Mouse (Mus musculus): ENCODE measurements at regions not wholly inside any gene's neighbourhood (a gene's known extent, or its start where the extent isn't known, plus 50 kb on each side); places are given as distances from the start of the nearest gene placed in this dataset.

GRCm38 (mm10) chr14:58175651-58176363, 105.5 kb downstream of the Fgf9 start:
- H3K27ac ChIP-seq (replicated peaks in 1 of 2; ENCODE audit: control insufficient read depth in 1 of 2, insufficient read depth in 1 of 2, low read depth in 2 of 2, low read length in 2 of 2), result no peak overlapping the region
- 69% methylated on average over 5 of the region's 5 CpGs for WGBS
- H3K9me3 ChIP-seq (ENCODE audit: control insufficient read depth, low read length), result no peaks in the 10 kb centered on the region
- no peak overlapping the region for H3K9ac ChIP-seq (ENCODE audit: low read length)
- no peaks in the 10 kb centered on the region for H3K27me3 ChIP-seq (ENCODE audit: control insufficient read depth, insufficient read depth, low read length)
- ATAC-seq (ENCODE audit: insufficient number of reproducible peaks, insufficient read depth, low FRiP score, low read depth), result no peak
- H3K4me1 ChIP-seq (ENCODE audit: control insufficient read depth in 2 of 2, insufficient read depth in 2 of 2, low read length in 2 of 2), result peaks cover 4 to 6% of the 10 kb centered on the region in 2 experiments; a peak in 2 of 4 replicates
- no peak overlapping the region for H3K4me3 ChIP-seq (ENCODE audit: control insufficient read depth in 1 of 2, insufficient read depth in 1 of 2, low read depth in 1 of 2, low read length in 2 of 2)
- H3K36me3 ChIP-seq (ENCODE audit: control insufficient read depth, insufficient read depth, low read length), result no peaks in the 10 kb centered on the region
- no peak overlapping the region for H3K4me2 ChIP-seq (ENCODE audit: low read length)

DNA sequence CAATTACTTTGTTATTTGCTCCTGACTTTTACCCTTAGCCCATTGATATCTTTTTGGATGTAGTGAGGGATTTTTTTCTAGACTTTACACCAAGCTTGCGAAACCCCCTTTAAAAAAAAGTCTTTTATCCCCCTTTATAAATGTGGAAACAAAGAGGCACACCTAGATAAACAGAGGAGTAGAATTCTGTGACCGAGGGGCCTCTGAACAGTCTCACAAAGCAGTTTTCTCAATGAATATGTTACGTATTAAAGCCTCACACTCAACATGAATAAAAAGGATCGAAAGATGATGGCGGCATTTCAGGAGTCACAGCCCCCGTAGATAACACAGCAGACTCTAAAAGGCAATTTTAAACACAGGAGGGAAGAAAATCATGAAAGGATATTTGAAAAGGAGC, 104.2 kb downstream of the Fgf9 start:
- no peak overlapping the region for H3K4me3 ChIP-seq (ENCODE audit: control insufficient read depth in 1 of 2, insufficient read depth in 1 of 2, low read depth in 1 of 2, low read length in 2 of 2)
- H3K27me3 ChIP-seq (ENCODE audit: control insufficient read depth, insufficient read depth, low read length), result no peaks in the 10 kb centered on the region
- H3K9ac ChIP-seq (ENCODE audit: low read length), result no peak overlapping the region
- H3K4me2 ChIP-seq (ENCODE audit: low read length), result no peak overlapping the region
- WGBS, result 84% methylated on average over 6 of the region's 6 CpGs
- peaks cover 4 to 6% of the 10 kb centered on the region in 2 experiments; a peak in 2 of 4 replicates for H3K4me1 ChIP-seq (ENCODE audit: control insufficient read depth in 2 of 2, insufficient read depth in 2 of 2, low read length in 2 of 2)
- H3K36me3 ChIP-seq (ENCODE audit: control insufficient read depth, insufficient read depth, low read length), result no peaks in the 10 kb centered on the region
- no peak overlapping the region for H3K27ac ChIP-seq (replicated peaks in 1 of 2; ENCODE audit: control insufficient read depth in 1 of 2, insufficient read depth in 1 of 2, low read depth in 2 of 2, low read length in 2 of 2)
- no peaks in the 10 kb centered on the region for H3K9me3 ChIP-seq (ENCODE audit: control insufficient read depth, low read length)
- ATAC-seq (ENCODE audit: insufficient number of reproducible peaks, insufficient read depth, low FRiP score, low read depth), result no peak

DNA sequence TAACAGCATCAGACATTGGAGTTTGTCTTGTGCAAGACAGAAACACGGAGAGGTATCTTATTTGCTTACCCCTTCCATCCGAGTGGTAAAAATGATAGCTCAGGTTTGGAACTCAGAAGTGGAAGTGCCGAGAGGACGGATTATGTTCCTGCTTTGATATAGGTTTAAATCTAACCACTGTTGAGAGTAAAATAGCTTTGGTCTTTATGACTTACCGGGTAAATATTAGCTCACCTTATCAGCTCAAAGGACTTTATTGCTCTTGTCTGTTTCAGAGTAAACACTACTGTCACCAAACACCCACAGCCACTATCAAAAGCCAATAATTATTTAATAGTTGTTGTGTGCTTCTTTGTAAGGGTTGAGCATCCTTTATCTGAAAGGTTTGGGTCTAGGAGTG, 98.6 kb downstream of the Fgf9 start:
- Histone ChIP-seq H3K4me2 (ENCODE audit: low read length) (no peak overlapping the region), H3K9ac (ENCODE audit: low read length) (no peak overlapping the region), H3K27ac (replicated peaks in 1 of 2; ENCODE audit: control insufficient read depth in 1 of 2, insufficient read depth in 1 of 2, low read depth in 2 of 2, low read length in 2 of 2) (no peak overlapping the region), H3K27me3 (ENCODE audit: control insufficient read depth, insufficient read depth, low read length) (no peaks in the 10 kb centered on the region), H3K4me3 (ENCODE audit: control insufficient read depth in 1 of 2, insufficient read depth in 1 of 2, low read depth in 1 of 2, low read length in 2 of 2) (no peak overlapping the region), H3K4me1 (ENCODE audit: control insufficient read depth in 2 of 2, insufficient read depth in 2 of 2, low read length in 2 of 2) (no peaks in the 10 kb centered on the region), H3K36me3 (ENCODE audit: control insufficient read depth, insufficient read depth, low read length) (no peaks in the 10 kb centered on the region), H3K9me3 (ENCODE audit: control insufficient read depth, low read length) (no peaks in the 10 kb centered on the region)
- no peak for ATAC-seq (ENCODE audit: insufficient number of reproducible peaks, insufficient read depth, low FRiP score, low read depth)
- 77% methylated on average over 5 of the region's 5 CpGs for WGBS
